Mouse (Mus musculus): ENCODE results near the gene Syne1.

Gene Syne1

GRCm38 (mm10) chr10:5194671-5195234 lies 356.5 kb downstream of the Syne1 start:
- DNase-seq, result peak; percentile 92

DNA sequence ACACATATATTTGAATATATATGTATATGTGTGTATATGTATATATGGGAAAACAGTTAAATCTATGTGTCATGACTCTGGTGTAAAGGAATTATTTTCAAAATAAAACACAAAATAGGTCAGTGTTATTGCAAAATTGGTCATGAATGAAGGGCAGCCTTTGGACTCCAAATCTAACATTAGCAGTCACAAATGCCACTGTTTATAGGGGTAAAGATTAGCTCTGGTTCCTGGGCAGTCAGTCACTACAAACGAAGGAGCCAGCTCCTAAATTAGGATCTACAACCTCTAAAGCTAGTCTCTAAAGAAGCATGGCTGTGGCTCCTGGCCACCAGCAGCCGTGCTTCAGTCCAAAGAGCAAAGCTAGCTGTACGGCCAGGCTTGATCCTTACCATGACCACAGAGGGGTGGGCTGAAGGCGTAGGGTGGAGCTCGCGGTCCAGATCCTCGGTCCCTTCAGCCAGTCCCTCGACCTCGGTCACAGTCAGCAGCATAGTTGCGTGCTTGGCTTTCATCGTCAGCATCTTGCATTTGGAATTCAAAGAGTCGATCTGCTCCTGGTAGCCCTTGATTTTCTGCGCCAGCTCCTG lies 357.1 kb downstream of the Syne1 start:
- DNase-seq, result no peak

GRCm38 (mm10) chr10:5192861-5193490 lies 358.3 kb downstream of the Syne1 start:
- no peak for DNase-seq

DNA sequence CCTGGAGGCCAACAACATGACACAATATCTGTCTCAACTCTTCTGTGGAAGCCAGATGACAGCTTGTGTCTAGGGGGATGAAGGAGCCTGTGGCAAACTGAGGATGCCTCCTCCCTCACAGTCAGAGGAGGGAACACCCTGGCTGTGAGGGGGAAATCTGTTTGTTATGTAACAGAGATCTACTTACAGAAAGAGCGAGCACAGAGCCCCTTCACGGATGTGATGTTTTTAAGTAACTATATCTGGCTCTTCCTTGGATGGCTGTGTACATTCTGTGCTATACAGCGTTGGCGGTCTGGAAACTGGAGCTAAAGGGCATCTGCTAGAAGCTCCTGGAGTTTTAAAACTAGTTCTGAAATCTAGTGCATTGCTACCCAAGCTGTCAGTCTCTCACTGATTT lies 360.5 kb downstream of the Syne1 start:
- no peak for DNase-seq

GRCm38 (mm10) chr10:5188890-5189289 lies 362.4 kb downstream of the Syne1 start:
- DNase-seq, result no peak

DNA sequence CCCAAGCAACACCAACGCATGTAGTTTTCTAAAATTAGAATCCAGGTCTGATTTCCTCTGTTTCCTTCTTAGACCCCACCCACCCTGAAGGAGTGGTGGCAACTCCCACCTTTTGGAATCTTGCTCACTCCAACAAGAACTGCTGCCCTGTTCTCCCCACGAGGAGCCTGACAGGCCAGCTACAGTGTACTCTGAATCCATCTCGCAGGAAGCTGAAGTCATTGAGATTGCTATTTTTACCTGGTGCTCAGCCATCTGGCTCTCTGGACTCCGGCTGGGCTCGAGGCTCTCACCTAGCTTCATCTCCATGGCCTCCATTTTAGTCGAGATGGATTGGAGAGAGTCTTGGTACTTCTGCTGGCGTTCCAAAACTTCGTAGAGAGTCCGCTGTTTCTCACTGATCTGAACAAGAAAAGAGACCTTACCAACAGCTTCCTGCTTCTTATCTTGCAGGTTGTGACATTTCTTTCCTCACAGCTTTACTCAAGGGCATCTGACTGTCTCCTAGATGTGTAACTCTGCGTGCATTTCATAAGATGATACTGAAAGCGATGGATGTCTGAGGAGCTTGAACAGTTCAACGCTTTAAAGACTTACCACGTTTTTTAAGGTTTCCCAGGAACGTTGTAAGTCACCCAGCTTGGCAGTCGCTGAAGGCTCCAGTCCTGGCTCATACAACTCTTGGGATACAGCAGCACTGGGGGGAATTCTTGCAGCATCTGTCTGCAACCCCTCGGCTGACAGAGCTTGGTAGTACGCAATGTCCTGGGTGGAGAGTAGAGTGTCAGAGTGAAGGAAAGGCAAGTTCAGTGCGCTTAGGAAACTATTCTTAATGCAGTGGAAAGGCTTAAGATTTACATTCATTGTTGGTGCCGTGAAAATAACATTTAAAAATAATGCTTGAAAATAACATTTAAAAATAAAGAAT lies 365.9 kb downstream of the Syne1 start:
- peak; percentile 83 for DNase-seq

- peak; percentile 71 for DNase-seq
Observed at GRCm38 (mm10) chr10:5181771-5182176, 369.5 kb downstream of the Syne1 start.

GRCm38 (mm10) chr10:5179891-5180290 lies 371.4 kb downstream of the Syne1 start:
- DNase-seq, result no peak

DNA sequence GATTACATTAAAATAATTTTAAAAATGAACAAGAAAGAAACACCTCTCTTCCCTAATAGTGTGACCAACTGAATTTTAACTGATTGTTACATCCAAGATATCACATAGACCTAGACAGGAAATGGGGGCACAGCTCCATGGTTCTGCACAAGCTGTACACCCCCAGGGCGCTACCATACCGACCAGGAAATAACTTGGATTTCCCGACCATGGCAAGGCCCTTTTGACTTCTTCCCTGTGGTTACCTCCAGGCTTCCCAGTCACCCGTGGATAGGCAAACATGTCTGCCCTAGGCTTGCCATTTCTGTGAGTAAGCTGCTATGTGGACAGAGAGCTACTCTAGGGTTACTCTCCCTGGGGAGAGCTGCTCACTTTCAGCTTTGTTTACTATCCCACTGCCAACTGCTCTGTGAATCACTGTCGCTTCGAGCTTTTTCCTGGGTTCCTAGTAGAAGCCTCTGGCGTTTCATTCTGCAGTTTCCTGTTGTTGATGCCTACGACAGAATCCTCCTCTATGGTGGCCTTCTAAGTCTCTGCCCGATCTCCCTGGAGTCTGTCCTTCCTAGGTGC lies 373.8 kb downstream of the Syne1 start:
- DNase-seq, result no peak

DNA sequence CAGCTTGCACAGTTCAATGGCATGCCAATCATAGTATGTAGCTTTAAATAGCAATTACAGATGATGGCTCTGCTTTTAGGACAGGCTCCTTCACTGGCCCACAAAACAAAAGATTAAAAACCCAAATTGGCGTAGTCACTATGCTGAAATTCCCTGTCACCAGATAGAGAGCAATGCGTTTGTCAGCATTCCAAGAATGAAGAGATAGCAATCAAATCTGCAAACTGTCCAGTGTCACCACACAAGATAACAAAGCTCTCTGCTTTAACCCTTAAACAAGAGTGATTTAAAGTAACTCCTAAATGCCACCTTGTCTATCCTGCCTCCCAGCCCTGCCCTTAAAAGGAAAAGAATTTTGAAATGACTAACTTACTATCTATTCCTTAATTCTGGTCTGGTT lies 374.9 kb downstream of the Syne1 start:
- no peak for DNase-seq

- DNase-seq, result no peak
Observed at GRCm38 (mm10) chr10:5170425-5170824, 380.9 kb downstream of the Syne1 start.

GRCm38 (mm10) chr10:5167481-5167880 lies 383.8 kb downstream of the Syne1 start:
- DNase-seq, result peak; percentile 63

- DNase-seq, result no peak
Observed at GRCm38 (mm10) chr10:5165439-5165838, 385.8 kb downstream of the Syne1 start.

- DNase-seq, result no peak
Observed at GRCm38 (mm10) chr10:5163770-5164169, 387.5 kb downstream of the Syne1 start.

DNA sequence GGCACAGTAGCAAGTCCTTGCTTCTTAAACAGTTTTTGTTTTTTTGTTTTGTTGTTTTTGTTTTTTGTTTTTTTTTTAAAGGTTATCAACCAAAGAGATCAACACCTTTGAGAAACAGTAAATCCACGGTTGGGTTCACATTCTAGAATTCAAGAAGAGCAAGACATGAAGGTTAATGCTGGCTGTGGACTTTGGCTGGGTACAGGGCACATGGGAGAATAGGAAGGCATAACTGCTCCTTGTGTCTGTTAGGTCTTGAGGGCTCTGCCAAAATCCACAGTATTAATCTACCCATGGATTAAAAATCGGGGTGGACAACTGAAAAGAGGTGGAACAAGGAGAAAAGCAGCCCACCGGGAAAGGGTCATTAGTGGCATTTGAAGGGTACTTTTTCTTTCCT lies 388.0 kb downstream of the Syne1 start:
- no peak for DNase-seq

- no peak for DNase-seq
Observed at GRCm38 (mm10) chr10:5161394-5161872, 389.8 kb downstream of the Syne1 start.

DNA sequence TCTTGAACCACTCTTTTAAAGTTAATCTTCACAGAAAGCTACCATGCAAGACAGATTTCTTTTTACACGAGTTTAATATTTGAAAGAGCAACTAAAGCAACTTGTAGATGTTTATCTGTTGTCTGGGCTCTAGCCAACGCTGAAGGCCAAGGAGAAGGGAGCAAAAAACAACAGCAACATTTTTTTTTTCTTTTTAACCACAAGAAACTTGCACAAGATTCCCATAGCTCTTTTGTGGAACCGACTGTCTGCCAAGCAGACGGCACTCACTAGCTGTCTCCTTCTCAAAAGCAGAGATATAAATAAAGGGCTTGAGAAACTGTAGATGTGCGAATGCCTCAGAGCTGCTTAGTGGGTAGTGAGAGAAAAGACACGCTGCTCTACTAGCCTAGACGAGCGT lies 391.6 kb downstream of the Syne1 start:
- DNase-seq, result no peak

GRCm38 (mm10) chr10:5153047-5153446 lies 398.2 kb downstream of the Syne1 start:
- no peak for DNase-seq

DNA sequence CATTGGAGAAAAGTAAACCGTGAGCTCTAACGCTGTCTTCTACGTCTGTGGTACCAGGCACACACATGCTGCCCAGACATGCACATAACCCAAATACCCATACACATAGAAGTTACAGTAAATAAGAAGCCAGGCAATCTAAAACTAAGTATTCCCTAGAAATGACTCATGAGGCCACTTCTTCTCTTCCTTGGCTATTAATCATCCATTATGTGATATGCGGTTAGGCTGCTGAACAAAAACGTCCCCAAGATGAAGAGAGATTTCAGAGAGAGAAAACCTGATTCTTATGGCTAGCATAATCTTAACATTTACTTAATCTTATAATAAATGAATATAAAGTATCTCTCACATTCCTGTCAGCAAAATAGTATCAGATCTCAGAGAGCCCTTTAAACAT lies 409.8 kb downstream of the Syne1 start:
- DNase-seq, result no peak

GRCm38 (mm10) chr10:5139932-5140264 lies 411.4 kb downstream of the Syne1 start:
- DNase-seq, result no peak

- no peak for DNase-seq
Observed at GRCm38 (mm10) chr10:5139246-5139931, 411.9 kb downstream of the Syne1 start.

DNA sequence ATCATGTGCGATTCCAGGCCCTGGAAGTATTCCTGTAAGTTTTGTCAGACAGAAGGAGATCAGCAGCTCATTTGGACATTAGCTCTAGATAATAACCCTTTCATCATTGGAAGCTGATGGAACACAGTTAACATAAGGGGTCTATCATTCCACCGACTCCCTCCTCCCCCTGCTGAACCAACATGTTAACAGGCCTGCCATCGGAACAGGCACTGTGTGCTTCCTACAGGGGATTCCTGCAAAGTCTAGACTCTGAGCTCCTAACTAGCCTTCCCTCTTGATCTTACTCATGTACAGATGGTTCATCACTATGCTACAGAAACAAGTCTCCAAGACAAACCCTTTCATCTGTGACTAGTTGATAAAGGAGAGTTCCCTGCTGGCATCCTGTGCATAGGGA lies 419.2 kb downstream of the Syne1 start:
- DNase-seq, result no peak

DNA sequence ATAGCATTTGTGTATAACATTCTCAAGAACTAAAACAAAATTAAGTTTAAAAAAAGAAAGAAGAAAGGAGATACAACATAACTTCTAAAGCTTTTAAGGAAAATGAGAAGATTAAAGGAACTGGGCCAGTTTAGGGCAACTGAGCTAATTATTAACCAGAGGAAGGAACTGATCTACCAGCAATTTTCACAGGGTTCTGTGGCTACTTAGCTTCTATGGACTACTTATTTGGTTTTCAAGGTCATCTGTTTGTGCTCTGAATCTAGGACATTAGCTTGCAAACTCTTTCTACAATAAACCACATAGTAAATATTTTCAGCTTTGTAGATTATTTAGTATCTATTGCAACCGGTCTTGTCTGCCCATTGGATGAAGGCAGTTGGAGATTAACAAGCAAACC lies 420.8 kb downstream of the Syne1 start:
- no peak for DNase-seq
